Mouse (Mus musculus) small intestine, adult 2 months (tissue): Measurements from ENCODE around the gene Myd88.
"Not testable (repeated sequence)": the region's sequence is repeated elsewhere in the genome, so short reads cannot be mapped to it uniquely, and the experiment has no call there.

Experiments
- CTCF ChIP-seq: fragments of 200-500 bp; IDR thresholded peaks from 2 replicates; pipeline ENCODE4 v1.5.1; 2012; ENCODE audit warnings: low read depth, mild to moderate bottlenecking, control low read depth, inconsistent platforms, low read length, moderate library complexity, mixed read lengths; ENCODE audit not compliant: insufficient replicate concordance, insufficient read length; ENCODE audit errors: extremely low read depth
- POLR2A ChIP-seq: fragments of 200-500 bp; IDR thresholded peaks from 2 replicates; pipeline ENCODE4 v1.6.1; 2012; ENCODE audit warnings: low read depth, mild to moderate bottlenecking, control low read depth, inconsistent platforms, low read length, moderate library complexity

GRCm38 (mm10) chr9:119370770-119371169 lies 29.6 kb upstream of the Myd88 start:
- not testable (repeated sequence) for TF ChIP-seq CTCF, POLR2A
